Mouse (Mus musculus): ENCODE data around the gene Arpin.

Arpin gene

DNA sequence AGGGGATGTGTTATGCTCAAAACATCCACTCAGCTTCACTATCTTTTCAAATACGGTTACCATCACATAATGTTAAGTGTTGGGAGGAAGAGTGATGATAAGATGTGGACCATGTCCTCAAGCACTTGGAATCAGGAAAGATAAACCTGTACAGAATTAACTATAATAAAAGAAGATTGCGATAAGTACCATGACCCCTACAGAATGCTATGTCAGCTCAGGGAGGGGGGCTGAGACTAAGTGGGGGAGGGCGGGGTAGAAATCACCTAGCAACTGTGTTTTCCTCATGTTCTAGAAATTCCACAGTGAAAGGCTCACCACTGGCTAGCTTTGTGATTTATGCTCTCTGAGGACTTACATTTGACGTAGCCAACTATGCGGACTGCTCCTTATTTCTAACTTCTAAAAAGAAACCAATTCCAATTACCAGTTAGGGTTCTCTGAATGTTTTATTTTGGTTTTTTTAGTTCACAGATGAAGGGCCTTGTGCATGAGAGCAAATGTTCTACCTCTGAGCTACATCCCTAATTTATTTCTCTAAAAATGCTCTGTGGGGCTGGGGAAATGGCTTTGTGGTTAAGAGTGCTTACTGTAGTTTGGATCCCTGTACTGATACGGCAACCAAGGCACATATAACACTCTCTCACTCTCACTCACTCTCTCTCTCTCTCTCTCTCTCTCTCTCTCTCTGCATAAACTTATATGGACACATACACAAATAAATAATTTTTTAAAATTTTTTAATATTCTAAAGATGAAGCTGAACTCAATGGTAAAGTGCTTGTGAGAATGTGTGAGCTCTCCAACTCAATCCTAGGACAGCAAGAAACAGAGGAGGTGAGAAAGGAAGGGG, 42.4 kb downstream of the Arpin start:
- no peak for DNase-seq (ENCODE audit: low read depth, low spot score)

DNA sequence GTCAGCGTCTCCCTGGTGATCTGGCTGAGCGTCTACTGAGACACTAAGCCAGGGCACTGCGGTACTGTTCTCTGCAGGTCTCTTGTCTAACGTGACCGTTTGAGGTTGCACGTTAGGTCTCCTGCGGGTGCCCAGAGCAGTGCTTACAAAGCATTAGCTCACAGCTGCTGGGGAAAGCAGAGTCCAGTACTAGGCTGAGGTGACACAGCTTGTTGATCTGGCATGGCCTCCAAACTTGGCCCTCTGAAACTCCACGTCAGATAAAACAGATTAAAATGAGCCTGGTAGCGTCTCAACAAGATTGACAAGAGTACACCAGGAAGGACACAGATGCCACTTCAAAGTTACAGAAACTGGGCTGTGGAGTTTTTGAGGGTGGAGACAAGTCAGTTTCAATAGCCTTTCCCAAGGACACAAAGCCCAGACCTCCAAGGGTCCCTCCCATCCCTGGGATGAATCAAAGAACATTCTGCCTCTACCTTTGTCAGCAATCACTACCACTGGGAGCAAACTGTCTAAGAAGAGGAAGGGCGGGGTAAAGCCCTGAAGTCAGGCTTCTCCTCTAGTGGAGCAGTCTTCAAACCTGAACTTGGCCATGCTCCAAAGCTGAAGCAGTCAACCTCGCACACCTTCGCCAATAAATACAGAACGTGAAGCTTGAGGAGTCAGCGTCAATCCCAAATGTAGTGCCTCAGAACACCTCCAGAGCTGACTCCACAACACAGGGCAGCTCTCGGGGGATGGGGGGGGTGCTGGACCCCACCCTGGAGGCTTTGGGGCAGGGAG, 44.5 kb downstream of the Arpin start:
- no peak for DNase-seq (ENCODE audit: low read depth, low spot score)

DNA sequence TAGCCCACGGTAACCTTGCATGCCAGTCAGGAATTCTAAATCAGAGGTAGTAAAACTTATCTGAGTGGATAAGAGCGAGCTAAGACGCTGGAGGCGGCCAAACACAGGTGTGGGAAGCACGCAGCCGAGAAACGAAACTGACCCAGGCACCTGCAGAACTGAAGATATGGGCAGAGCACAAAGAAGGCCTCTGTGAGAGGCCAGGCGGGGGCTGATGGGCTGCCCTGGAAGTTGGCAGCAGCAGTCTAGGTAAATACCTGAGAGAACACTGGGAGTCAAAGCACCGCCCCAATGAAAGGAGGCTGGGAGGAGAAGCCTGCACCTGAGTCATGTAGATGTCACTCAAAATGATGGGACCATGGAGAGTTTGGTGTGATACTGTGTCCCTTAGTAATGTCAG, 46.6 kb downstream of the Arpin start:
- no peak for DNase-seq (ENCODE audit: low read depth, low spot score)

DNA sequence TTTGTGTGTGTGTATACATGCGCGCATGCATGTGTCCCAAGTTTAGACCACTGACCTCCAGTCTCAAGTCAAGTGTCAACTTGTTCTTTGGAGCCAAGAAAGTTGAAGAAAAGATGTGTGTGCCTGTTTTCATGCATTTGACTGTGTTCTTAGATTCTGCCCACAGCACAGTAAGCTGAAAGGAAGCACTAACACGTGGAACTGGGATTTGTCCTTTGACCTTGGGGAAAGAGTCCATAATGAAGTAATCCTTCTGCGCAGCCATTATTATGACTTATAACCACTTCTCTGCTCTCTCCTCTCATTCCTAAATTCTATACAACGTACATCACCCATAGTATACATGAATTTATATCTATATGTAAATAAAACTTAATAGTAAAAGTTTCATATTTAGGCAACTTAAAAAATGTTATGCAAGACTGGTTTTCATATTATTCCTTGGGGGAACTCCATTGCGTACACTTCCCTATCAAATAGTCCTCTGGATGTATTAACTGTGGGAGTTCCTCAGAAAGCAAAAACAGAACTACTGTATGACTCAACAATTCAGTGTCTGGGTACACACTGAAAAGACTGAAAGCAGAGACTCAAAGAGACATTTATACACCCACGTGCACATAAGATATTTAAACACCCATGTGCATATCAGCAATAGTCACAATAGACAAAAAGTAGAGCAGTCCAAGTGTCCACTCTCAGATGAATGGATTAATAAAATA, 51.4 kb downstream of the Arpin start:
- peak; percentile 3 for DNase-seq (ENCODE audit: low read depth, low spot score)

DNA sequence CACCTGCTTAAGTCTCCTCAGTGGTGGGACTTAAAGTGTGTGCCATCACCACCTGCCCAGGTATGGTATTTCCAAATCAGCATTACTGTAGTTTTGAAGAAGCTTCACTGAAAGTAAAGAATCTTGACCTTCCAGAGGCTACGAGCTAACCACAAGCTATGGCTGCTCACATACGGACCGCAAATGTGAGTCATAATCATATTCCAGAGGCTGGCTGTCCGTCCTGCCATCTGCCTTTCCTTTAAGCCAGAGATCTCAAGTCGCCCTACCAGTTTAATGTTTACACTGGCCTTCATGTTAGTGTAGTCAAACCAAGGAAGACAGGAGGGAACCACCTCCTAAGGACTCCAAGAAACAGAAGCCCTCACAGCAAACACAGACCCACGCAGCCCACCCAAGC, 53.3 kb downstream of the Arpin start:
- no peak for DNase-seq (ENCODE audit: low read depth, low spot score)

DNA sequence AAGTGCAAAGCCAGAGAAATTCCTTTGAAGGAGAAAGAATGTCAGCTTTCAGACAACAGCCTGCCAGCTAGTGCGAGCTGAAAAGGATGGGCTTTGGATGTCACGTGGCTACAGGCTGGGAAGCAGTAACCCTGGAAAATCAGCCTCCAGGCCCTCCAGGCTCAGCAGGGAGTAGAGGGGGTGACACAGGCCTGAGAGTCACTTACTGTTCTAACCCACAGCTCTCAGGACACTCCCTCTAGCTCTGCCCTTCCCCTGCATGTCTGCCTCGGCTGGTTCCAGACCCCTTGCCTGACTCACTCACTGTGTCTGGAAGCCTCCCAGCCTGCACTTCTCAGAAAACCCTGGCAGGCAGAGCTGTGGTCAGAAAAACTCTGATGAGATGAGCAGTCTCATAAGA, 54.2 kb downstream of the Arpin start:
- no peak for DNase-seq (ENCODE audit: low read depth, low spot score)

GRCm38 (mm10) chr7:79880033-79880432, 55.1 kb downstream of the Arpin start:
- DNase-seq (ENCODE audit: low read depth, low spot score) = no peak

GRCm38 (mm10) chr7:79878455-79879025, 56.6 kb downstream of the Arpin start:
- DNase-seq (ENCODE audit: low read depth, low spot score) = no peak

Data from telencephalon, adult 2 months (tissue).